Mouse (Mus musculus) C2C12 (cell line): ENCODE data around the gene Zbtb17.

Source experiments
- CEBPB ChIP-seq: IDR thresholded peaks from one replicate; pipeline ENCODE4 v1.6.1; 2011; ENCODE audit warnings: low read depth, mild to moderate bottlenecking, control low read depth, moderate library complexity
- CTCF ChIP-seq: IDR thresholded peaks from one replicate; pipeline ENCODE4 v1.5.1; 2011; ENCODE audit not compliant: control insufficient read depth, insufficient read depth, insufficient read length
- FOSL1 ChIP-seq: IDR thresholded peaks from one replicate; pipeline ENCODE4 v1.8.0; 2011; ENCODE audit warnings: mild to moderate bottlenecking, low read length; ENCODE audit not compliant: poor library complexity, insufficient read depth, severe bottlenecking
- MAX ChIP-seq: IDR thresholded peaks from one replicate; pipeline ENCODE4 v1.6.1; 2011; ENCODE audit warnings: mild to moderate bottlenecking, control low read depth
- MYOD1 ChIP-seq: IDR thresholded peaks from one replicate; pipeline ENCODE4 v1.6.1; 2011; ENCODE audit warnings: low read depth; ENCODE audit not compliant: control insufficient read depth, insufficient read length
- MYOG ChIP-seq: IDR thresholded peaks from one replicate; pipeline ENCODE4 v1.6.1; 2011; ENCODE audit not compliant: control insufficient read depth, insufficient read length; ENCODE audit errors: extremely low read depth
- USF1 ChIP-seq: IDR thresholded peaks from one replicate; pipeline ENCODE4 v1.6.1; 2011; ENCODE audit warnings: low read depth, mild to moderate bottlenecking, control low read depth, moderate library complexity

DNA sequence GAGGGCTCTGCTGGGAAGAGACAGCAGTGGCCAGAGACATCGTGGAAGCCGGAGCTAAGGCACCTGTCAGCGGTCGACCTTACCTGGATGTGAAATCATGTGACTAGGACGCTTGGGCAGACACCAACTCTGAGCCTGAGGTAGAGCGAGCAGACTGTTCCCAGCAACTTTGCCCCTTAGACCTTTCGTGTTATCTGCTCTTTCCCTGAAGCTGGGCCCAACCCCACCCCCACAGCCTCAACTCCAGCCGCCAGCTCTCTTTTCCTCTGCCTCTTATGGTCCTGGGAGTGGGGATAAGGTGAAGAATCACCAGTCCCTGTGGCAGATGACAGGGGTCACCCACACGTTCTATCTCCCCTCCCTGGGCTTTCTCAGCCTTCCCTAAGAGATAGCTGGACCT lies 23.6 kb upstream of the Zbtb17 start:
- TF ChIP-seq USF1 (no peak), MAX (no peak), CTCF (no peak), MYOD1 (no peak), MYOG (no peak), CEBPB (no peak), FOSL1 (no peak)
